Mouse (Mus musculus) forebrain, embryonic 11.5 days (tissue): ENCODE measurements at regions not wholly inside any gene's neighbourhood (a gene's known extent, or its start where the extent isn't known, plus 50 kb on each side); places are given as distances from the start of the nearest gene placed in this dataset.

ENCODE experiments used
- ATAC-seq: fragments of 200-750 bp; cut with Nextera tagmentation; replicated peaks from 2 replicates; pipeline ENCODE4 v1.8.0; 2017; ENCODE audit warnings: moderate TSS enrichment; ENCODE audit not compliant: low FRiP score
- DNase-seq: peaks from one replicate; pipeline ENCODE4 v3.0.0-alpha.2; 2017; ENCODE audit warnings: low spot score
- H3K27ac ChIP-seq: fragments of 300-500 bp; sonication (generic); 2 replicates; pipeline ENCODE4 v1.5.1; 2014; ENCODE audit warnings: low read depth, low read length
- H3K27me3 ChIP-seq: fragments of 300-500 bp; sonication (generic); 2 replicates; pipeline ENCODE4 v1.6.1; 2014; ENCODE audit warnings: mild to moderate bottlenecking, low read length, mixed read lengths; ENCODE audit not compliant: control insufficient read depth, insufficient read depth
- H3K36me3 ChIP-seq: fragments of 300-500 bp; sonication (generic); 2 replicates; pipeline ENCODE4 v1.6.1; 2014; ENCODE audit warnings: mild to moderate bottlenecking, low read length, moderate library complexity, mixed read lengths; ENCODE audit not compliant: control insufficient read depth, insufficient read depth
- H3K4me1 ChIP-seq: fragments of 300-500 bp; sonication (generic); replicated peaks from 2 replicates; pipeline ENCODE4 v1.6.1; 2014; ENCODE audit warnings: low read length, mixed read lengths; ENCODE audit not compliant: control insufficient read depth, insufficient read depth
- H3K4me2 ChIP-seq: fragments of 300-500 bp; sonication (generic); 2 replicates; pipeline ENCODE4 v1.6.1; 2014; ENCODE audit warnings: low read depth, mild to moderate bottlenecking, low read length, moderate library complexity, mixed read lengths; ENCODE audit not compliant: severe bottlenecking
- H3K4me3 ChIP-seq: fragments of 300-500 bp; sonication (generic); 2 replicates; pipeline ENCODE4 v1.5.1; 2014; ENCODE audit warnings: low read depth, low read length
- H3K9ac ChIP-seq: fragments of 300-500 bp; sonication (generic); 2 replicates; pipeline ENCODE4 v1.6.1; 2014; ENCODE audit warnings: low read length
- H3K9me3 ChIP-seq: fragments of 300-500 bp; sonication (generic); 2 replicates; pipeline ENCODE4 v1.6.1; 2016; ENCODE audit warnings: low read length, mixed read lengths; ENCODE audit not compliant: control insufficient read depth
- WGBS: fragments of 180-500 bp; shearing (Covaris S2); extraction: QIAGEN DNeasy Blood & Tissue Kit; methylation state at CpG from one replicate; pipeline ENCODE4 v1.1.7; 2014; 5-methylcytosine and 5-hydroxymethylcytosine counted together

DNA sequence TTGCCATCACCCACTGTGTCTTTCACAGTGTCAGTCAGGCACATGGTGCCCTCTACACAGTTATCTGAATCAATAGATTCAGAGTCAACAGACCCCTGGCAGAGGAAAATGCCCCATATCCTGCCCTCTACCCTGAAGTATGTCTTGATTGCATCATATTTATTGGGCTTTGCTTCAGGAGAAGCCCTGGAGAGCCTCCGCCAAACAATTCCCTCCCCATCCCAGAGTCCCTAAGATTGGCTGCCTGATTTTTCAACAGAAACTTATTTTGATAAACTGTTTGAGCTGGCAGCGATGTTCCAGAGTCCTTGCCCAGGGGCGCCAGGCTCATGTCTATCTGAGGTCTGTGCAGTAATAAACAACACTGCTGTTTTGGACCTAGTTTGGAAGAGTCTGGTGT is 117.2 kb upstream of the Dusp10 start:
- Histone ChIP-seq H3K9ac (no peak overlapping the region), H3K27ac (no peak overlapping the region), H3K4me3 (no peak overlapping the region), H3K27me3 (no peaks in the 10 kb centered on the region), H3K9me3 (no peaks in the 10 kb centered on the region), H3K4me1 (no peaks in the 10 kb centered on the region), H3K36me3 (no peaks in the 10 kb centered on the region), H3K4me2 (no peak overlapping the region)
- WGBS: 86% methylated on average over 3 of the region's 3 CpGs
- no peak for ATAC-seq
- DNase-seq: no peak

DNA sequence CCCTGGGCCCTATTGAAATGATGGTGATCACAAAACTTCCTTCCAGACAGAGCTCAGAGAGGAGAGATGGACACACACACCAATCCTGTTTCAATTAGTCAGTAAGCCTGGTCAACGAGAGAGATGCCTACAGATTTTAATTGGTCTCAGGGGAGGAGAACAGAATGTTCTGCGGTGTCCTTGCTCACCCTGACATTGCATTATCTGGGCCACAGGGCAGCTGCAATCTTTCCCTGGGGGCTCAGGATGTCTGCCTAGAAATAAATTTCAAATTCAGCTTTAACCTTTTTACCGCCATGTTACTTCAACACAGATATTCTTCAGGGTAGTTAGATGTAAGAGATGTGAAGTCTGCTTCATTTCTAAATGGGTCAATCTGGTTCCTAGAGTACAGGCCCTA is 115.0 kb upstream of the Dusp10 start:
- Histone ChIP-seq H3K9me3 (no peaks in the 10 kb centered on the region), H3K27me3 (no peaks in the 10 kb centered on the region), H3K27ac (no peak overlapping the region), H3K9ac (no peak overlapping the region), H3K36me3 (no peaks in the 10 kb centered on the region), H3K4me3 (no peak overlapping the region), H3K4me2 (no peak overlapping the region), H3K4me1 (no peaks in the 10 kb centered on the region)
- 89% methylated on average over 3 of the region's 3 CpGs for WGBS
- no peak for DNase-seq
- ATAC-seq: no peak

DNA sequence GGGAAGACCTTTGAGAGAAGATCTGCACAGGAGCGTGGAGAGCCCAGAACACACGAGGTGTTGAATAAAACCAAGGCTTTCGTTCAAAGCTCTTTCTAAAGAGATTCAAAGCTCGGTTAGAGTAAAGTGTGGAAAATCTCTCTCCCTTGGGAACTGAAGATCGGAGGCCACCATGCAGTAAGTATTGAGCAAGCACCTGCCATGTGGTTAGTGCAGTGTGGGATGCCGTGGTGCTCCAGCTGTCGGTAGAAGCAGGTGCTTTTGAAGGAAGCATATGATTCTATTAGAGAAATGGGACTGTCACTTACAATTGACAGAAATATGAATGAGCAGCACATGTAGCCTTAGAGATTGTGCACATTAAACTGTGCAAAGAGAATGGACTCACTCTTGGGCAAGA is 108.5 kb upstream of the Dusp10 start:
- H3K9me3 ChIP-seq: no peaks in the 10 kb centered on the region
- WGBS: 89% methylated on average over 7 of the region's 7 CpGs
- no peaks in the 10 kb centered on the region for H3K4me1 ChIP-seq
- H3K4me3 ChIP-seq: no peak overlapping the region
- ATAC-seq: no peak
- H3K36me3 ChIP-seq: no peaks in the 10 kb centered on the region
- DNase-seq: no peak
- no peak overlapping the region for H3K27ac ChIP-seq
- no peak overlapping the region for H3K4me2 ChIP-seq
- H3K9ac ChIP-seq: no peak overlapping the region
- H3K27me3 ChIP-seq: no peaks in the 10 kb centered on the region

DNA sequence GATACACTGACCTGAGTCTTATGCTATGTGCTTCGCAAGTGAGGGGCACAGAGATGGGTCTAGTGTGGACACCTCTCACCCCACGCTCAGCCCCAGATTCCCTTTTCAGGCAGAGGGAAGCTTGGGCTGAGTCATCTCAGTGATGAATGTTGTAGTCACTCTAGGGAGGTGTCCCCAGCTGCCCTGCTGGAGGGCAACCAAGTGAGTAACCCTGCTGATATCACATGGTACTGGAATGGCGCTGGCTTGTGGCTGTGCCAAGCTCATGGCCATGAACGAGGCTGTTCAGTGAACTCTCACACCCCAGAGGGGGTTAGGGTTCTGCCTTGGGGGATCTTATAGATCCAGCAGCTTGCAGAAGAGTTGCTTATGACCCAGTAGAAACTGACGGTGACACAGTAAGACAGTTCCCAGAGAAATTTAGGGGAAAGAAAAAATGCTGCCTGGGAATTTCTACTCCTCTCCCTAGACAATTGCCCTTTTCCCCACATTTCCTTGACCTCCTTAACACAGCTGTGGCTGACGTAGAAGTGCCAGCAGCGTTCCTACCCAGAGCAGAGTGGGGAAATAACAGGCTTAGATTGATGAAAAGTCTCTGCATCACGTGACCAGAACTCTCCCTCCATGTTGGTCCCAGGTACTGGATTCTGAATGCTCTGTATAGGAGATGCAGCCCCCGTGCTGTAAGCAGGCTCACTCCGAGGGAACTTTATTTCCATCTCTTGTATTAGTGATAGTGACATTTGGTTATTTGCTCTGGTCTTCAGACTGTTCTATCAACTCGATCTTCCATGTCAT is 107.6 kb upstream of the Dusp10 start:
- no peaks in the 10 kb centered on the region for H3K36me3 ChIP-seq
- H3K4me2 ChIP-seq: no peak overlapping the region
- WGBS: 86% methylated on average over 11 of the region's 11 CpGs
- H3K9me3 ChIP-seq: no peaks in the 10 kb centered on the region
- H3K27ac ChIP-seq: no peak overlapping the region
- H3K27me3 ChIP-seq: no peaks in the 10 kb centered on the region
- no peaks in the 10 kb centered on the region for H3K4me1 ChIP-seq
- H3K4me3 ChIP-seq: no peak overlapping the region
- no peak for DNase-seq
- no peak overlapping the region for H3K9ac ChIP-seq
- ATAC-seq: no peak

DNA sequence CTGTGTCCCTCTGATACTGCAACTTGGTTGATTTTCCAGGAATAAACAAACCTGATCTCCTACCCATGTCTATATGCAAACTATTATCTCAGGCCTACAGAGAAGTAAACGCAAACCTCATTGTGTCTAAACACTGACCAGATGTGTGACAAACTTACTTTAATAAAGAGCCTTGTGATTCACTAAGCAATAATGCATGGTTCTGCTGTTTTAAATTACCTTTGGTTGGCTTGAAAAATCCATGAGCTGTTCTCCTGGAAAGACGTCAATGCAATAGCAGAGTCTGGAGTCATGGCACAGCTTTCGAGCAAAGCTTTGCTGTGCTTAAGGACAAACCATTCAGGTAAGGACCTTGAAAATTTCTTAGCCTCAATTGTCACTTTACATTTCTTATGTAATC is 95.4 kb upstream of the Dusp10 start:
- Histone ChIP-seq H3K9ac (no peak overlapping the region), H3K27me3 (no peaks in the 10 kb centered on the region), H3K36me3 (no peaks in the 10 kb centered on the region), H3K4me1 (no peaks in the 10 kb centered on the region), H3K27ac (no peak overlapping the region), H3K9me3 (no peaks in the 10 kb centered on the region), H3K4me3 (no peak overlapping the region), H3K4me2 (no peak overlapping the region)
- no peak for DNase-seq
- WGBS: 85% methylated on average over 3 of the region's 3 CpGs
- ATAC-seq: no peak

DNA sequence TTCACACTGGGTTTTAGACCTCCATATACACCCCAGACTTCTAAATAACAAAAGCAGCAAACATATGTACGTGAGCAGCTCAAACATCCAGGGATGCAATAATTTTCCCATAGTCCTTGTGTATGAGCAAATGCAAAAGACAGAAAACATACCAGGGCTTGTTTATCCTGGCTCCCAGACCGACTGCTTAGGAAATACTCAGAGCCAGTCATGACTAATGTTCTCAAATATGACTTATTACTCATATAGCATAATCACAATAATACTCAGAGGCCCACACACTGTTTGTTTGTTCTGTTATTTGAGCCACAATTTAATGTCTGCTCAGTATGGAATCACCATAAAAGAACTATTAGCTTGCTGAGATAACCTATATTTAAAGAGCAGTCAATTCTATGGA is 91.8 kb upstream of the Dusp10 start:
- WGBS: 82% methylated on average over 2 of the region's 2 CpGs
- no peak overlapping the region for H3K4me2 ChIP-seq
- H3K27me3 ChIP-seq: no peaks in the 10 kb centered on the region
- no peaks in the 10 kb centered on the region for H3K36me3 ChIP-seq
- no peak overlapping the region for H3K4me3 ChIP-seq
- ATAC-seq (no peak), DNase-seq (no peak)
- no peaks in the 10 kb centered on the region for H3K9me3 ChIP-seq
- H3K9ac ChIP-seq: no peak overlapping the region
- no peak overlapping the region for H3K27ac ChIP-seq
- H3K4me1 ChIP-seq: no peaks in the 10 kb centered on the region

DNA sequence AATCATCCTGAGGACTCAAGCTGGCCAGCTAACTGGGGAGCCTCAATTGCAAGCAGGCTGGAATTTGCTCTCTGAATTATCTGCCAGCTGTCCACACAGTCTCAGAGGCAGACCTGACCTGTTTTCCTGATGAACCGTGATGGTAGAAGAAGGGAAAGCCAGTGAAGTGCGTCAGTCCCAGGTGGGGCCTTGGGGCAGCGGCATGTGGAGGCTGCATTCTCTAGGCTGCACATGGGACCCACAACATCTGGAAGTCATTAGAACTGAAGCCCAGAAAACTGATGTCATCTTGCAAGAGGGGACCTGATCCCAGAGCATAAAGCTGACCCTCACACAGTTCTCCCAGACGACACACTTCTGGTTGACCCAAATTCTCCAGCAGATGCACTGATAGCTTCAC is 84.6 kb upstream of the Dusp10 start:
- ATAC-seq (no peak), DNase-seq (no peak)
- Histone ChIP-seq H3K27me3 (no peaks in the 10 kb centered on the region), H3K9ac (no peak overlapping the region), H3K4me1 (no peaks in the 10 kb centered on the region), H3K27ac (no peak overlapping the region), H3K4me2 (no peak overlapping the region), H3K4me3 (no peak overlapping the region), H3K36me3 (no peaks in the 10 kb centered on the region), H3K9me3 (no peaks in the 10 kb centered on the region)
- 84% methylated on average over 4 of the region's 4 CpGs for WGBS

DNA sequence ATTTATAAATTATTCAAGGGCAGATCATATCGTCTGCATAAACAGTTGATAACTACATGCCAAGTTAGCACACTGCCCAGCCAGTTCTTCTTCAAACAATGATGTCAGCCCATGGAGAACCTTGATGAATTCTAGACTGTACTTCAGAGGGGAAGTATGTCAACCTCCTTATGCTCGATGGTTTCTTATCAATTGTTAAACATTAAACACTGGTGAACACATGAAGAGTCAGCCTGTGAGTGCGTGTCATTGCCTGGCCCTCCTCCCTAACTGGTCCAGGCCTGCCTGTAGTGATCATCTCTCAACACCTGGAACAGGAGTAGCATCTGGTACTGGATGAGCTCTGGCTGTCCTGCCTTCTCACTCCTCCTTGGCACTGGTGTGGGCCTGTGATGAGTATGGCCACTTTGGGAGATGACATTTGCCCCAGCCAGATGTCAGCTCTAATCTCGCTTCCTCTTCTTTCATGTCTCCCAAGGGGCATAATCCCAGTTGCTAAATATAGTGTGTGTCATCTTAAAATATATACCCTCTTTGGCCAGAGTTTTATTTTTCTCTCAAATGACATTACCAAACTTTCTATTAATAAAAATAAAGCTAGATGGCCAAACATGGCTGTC is 82.6 kb upstream of the Dusp10 start:
- H3K4me1 ChIP-seq: no peaks in the 10 kb centered on the region
- DNase-seq (no peak), ATAC-seq (no peak)
- no peak overlapping the region for H3K27ac ChIP-seq
- H3K4me2 ChIP-seq: no peak overlapping the region
- H3K4me3 ChIP-seq: no peak overlapping the region
- H3K27me3 ChIP-seq: no peaks in the 10 kb centered on the region
- H3K9me3 ChIP-seq: no peaks in the 10 kb centered on the region
- no peaks in the 10 kb centered on the region for H3K36me3 ChIP-seq
- no peak overlapping the region for H3K9ac ChIP-seq
- WGBS: 87% methylated on average over 4 of the region's 4 CpGs

DNA sequence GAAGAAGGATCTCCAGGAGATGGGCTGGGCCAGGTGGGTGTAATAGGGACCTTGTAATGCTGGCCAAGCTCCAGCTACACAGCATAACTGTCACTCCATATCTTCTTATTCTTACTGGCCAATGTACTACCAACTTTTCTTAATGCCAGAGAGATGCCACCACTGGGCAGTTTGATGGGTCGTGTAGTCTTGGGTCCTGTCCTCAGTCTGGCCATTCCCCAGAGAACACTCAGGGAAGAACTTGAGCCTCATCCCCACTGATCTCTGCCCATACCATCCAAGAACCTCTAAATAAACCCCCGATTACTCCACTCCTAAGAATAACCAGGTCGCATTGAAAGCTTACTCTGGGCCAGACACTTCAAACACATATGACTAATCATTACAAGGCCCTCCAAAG is 82.0 kb upstream of the Dusp10 start:
- DNase-seq (no peak), ATAC-seq (no peak)
- Histone ChIP-seq H3K4me3 (no peak overlapping the region), H3K36me3 (no peaks in the 10 kb centered on the region), H3K9ac (no peak overlapping the region), H3K4me2 (no peak overlapping the region), H3K9me3 (no peaks in the 10 kb centered on the region), H3K27me3 (no peaks in the 10 kb centered on the region), H3K4me1 (no peaks in the 10 kb centered on the region), H3K27ac (no peak overlapping the region)
- WGBS: 71% methylated on average over 3 of the region's 3 CpGs
